Mouse (Mus musculus): ENCODE results near the gene Spns2.
A peak's percentile ranks its signal among the peaks of the same experiment; 100 is the strongest.

- TF ChIP-seq CTCF (IDR thresholded peaks at IDR 0.05; ENCODE audit: low read depth, low read length) (peak; percentile 15; the same call in 1 of the 2 replicates), POLR2A (IDR thresholded peaks at IDR 0.05; ENCODE audit: borderline replicate concordance, low read depth, low read length) (no peak)
Measured at GRCm38 (mm10) chr11:72538037-72538755, 48.5 kb upstream of the Spns2 start.
